Mouse (Mus musculus): ENCODE results near the gene Rtn1.

DNA sequence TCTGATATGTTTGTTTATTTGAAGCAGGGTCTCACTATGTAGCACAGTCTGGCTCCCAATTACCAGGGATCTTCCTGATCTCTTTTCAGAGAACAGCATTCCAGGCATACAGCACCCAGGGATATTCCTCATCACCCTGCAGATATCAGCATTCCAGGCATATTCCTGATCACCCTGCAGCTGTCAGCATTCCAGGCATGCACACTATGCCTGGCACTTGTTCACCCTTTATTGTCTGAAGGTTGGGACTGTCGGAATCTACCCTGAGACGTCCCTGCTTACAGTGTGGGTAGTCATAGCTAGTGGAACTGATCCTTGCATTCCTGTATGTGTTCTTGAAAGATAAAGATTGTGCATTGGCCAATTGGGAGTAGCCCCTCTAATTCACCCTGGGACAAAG is 65.2 kb downstream of the Rtn1 start:
- TF ChIP-seq CTCF (IDR thresholded peaks at IDR 0.05; ENCODE audit: low read depth, low read length) (no peak), GATA2 (IDR thresholded peaks at IDR 0.05; ENCODE audit: borderline replicate concordance, low read depth, low read length) (no peak)
